Mouse (Mus musculus): ENCODE results near the gene Vwce. TPM values are rescaled to one million over a fixed set of nuclear protein-coding genes. Genes with fewer than 3 reads are reported as not detected.

The Vwce gene
- polyA plus RNA-seq, 1 experiment from 2014 or later, result 0.89 TPM

- 52% methylated on average over 4 of the region's 4 CpGs for WGBS
- Histone ChIP-seq H3K9me3 (no peaks in the 10 kb centered on the region), H3K27ac (peak overlapping the region; percentile 62; the same call in 1 of the 2 replicates), H3K27me3 (ENCODE audit: insufficient read depth, poor library complexity, severe bottlenecking) (no peaks in the 10 kb centered on the region), H3K36me3 (peaks cover 43% of the 10 kb centered on the region), H3K4me3 (no peak overlapping the region), H3K4me1 (replicated peaks) (peaks cover 11% of the 10 kb centered on the region)
- peak; percentile 67 for DNase-seq (ENCODE audit: low spot score)
These were observed 80.9 kb downstream of the Vwce start for GRCm38 (mm10) chr19:10714682-10715475.

DNA sequence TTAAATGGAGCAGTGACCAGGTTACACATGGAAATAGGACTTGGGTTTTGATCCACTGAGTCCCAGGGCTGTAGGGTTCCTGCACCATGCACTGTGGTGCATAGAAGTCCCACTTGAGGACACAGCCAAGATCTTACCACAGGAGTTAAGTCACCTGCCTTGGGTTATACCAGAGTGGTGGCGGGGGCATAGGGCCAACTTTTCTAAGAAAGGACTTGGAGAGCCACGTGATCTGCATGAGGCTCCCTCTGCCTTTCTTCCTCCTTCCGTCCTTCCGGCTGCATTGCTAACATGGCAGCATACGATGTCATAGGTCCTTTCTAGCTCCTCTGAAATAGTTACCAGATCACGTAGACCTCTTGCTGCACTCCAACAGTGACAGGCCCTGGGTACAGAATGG lies 81.5 kb downstream of the Vwce start:
- peaks cover 13% of the 10 kb centered on the region for H3K4me1 ChIP-seq (replicated peaks)
- H3K27me3 ChIP-seq (ENCODE audit: insufficient read depth, poor library complexity, severe bottlenecking), result no peaks in the 10 kb centered on the region
- WGBS, result 92% methylated on average over 6 of the region's 6 CpGs
- no peak for DNase-seq (ENCODE audit: low spot score)
- no peak overlapping the region for H3K27ac ChIP-seq
- no peaks in the 10 kb centered on the region for H3K9me3 ChIP-seq
- peaks cover 38% of the 10 kb centered on the region for H3K36me3 ChIP-seq
- no peak overlapping the region for H3K4me3 ChIP-seq

Other genes with a start within 250 kb of the Vwce start
- gene Syt7, start 245.1 kb upstream of the Vwce start, polyA plus RNA-seq (2016; fragmentation: Nextera tagmentation; extraction: Ambion mirVana), result 0.98 and 1.5 TPM in 2 replicates
- gene Lrrc10b, start 176.7 kb upstream of the Vwce start, polyA plus RNA-seq (2016; fragmentation: Nextera tagmentation; extraction: Ambion mirVana), result 1.9 and 2.0 TPM in 2 replicates
- 0.70 and 2.7 TPM in 2 replicates for gene Ppp1r32, start 151.3 kb upstream of the Vwce start, polyA plus RNA-seq (2016; fragmentation: Nextera tagmentation; extraction: Ambion mirVana)
- 55.4 and 65.4 TPM in 2 replicates for gene Cpsf7, start 108.9 kb upstream of the Vwce start, polyA plus RNA-seq (2016; fragmentation: Nextera tagmentation; extraction: Ambion mirVana)
- 62.4 and 63.2 TPM in 2 replicates for gene Sdhaf2, start 108.1 kb upstream of the Vwce start, polyA plus RNA-seq (2016; fragmentation: Nextera tagmentation; extraction: Ambion mirVana)
- 59.1 and 61.8 TPM in 2 replicates for gene Tmem216, start 78.0 kb upstream of the Vwce start, polyA plus RNA-seq (2016; fragmentation: Nextera tagmentation; extraction: Ambion mirVana)
- 14.2 and 17.0 TPM in 2 replicates for gene Cyb561a3, start 57.0 kb upstream of the Vwce start, polyA plus RNA-seq (2016; fragmentation: Nextera tagmentation; extraction: Ambion mirVana)
- gene Tmem138, start 56.9 kb upstream of the Vwce start, polyA plus RNA-seq (2016; fragmentation: Nextera tagmentation; extraction: Ambion mirVana), result 62.4 and 66.3 TPM in 2 replicates
- gene Ddb1, start 28.9 kb upstream of the Vwce start, polyA plus RNA-seq (2016; fragmentation: Nextera tagmentation; extraction: Ambion mirVana), result 461 and 484 TPM in 2 replicates
- gene Tkfc, start 28.6 kb upstream of the Vwce start, polyA plus RNA-seq (2016; fragmentation: Nextera tagmentation; extraction: Ambion mirVana), result 21.6 and 23.3 TPM in 2 replicates
- not detected in 2 replicates for gene Pga5, start 43.9 kb downstream of the Vwce start, polyA plus RNA-seq (2016; fragmentation: Nextera tagmentation; extraction: Ambion mirVana)
- 36.7 and 40.7 TPM in 2 replicates for gene Vps37c, start 54.5 kb downstream of the Vwce start, polyA plus RNA-seq (2016; fragmentation: Nextera tagmentation; extraction: Ambion mirVana)
- gene Cd5, start 104.8 kb downstream of the Vwce start, polyA plus RNA-seq (2016; fragmentation: Nextera tagmentation; extraction: Ambion mirVana), result 0.14 and 0.18 TPM in 2 replicates
- not detected in 2 replicates for gene Cd6, start 195.8 kb downstream of the Vwce start, polyA plus RNA-seq (2016; fragmentation: Nextera tagmentation; extraction: Ambion mirVana)
- gene Slc15a3, start 205.5 kb downstream of the Vwce start, polyA plus RNA-seq (2016; fragmentation: Nextera tagmentation; extraction: Ambion mirVana), result 0.50 and 0.93 TPM in 2 replicates
- gene Tmem132a, start 235.7 kb downstream of the Vwce start, polyA plus RNA-seq (2016; fragmentation: Nextera tagmentation; extraction: Ambion mirVana), result 119 and 135 TPM in 2 replicates
- gene Tmem109, start 247.8 kb downstream of the Vwce start, polyA plus RNA-seq (2016; fragmentation: Nextera tagmentation; extraction: Ambion mirVana), result 50.8 and 57.3 TPM in 2 replicates